Mouse (Mus musculus) regulatory T cell (primary cell): ENCODE results near the gene Ssxa1.
"Not testable (repeated sequence)": the region's sequence is repeated elsewhere in the genome, so short reads cannot be mapped to it uniquely, and the experiment has no call there.

Source experiments
- in situ Hi-C: fragments of 300-600 bp; cut with MboI, MseI; formaldehyde crosslinking; loops from one replicate; pipeline ENCODE4 v1.15.1; 2025; ENCODE audit warnings: high pct_unique_total_duplicates

Gene Ssxa1

DNA sequence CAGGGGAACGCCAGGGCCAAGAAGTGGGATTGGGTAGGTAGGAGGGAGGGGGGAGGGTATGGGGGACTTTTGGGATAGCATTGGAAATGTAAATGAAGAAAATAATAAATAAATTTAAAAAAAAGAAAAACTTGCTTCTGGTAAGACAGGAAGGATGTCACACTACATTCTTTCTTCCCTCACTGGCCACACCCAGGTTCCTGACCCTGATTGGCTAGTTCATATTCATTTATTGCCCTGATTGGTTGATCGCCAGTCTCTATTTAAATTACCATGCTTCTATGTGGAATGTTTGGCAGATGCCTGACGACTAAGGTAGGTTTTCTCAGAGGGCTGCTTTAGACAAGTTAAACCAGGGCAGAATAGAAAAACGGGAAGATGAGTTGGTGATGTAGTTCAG is at the start of gene Ssxa1:
TSS of gene Ssxa1 (plus strand) at position 301 of the 400 bp plus-strand sequence.
- in situ Hi-C loops = no loop called here

DNA sequence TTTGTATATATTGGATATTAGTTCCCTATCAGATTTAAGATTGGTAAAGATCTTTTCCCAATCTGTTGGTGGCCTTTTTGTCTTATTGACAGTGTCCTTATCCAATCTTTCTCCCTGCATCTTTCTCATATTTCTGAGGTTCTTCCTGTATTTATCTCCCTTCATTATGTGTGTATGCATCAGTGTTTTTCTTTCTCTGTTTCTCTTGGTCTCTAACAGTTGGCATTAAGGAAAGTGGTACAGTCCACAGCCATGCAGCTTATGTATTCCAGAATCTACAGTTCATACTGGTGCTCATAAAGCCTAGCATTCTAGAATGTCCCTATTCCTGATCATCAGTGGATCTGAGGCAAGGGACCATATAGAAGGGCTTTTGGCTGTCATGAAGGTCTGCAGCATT is 47.5 kb upstream of the Ssxa1 start, which contains the start of gene Spaca5:
TSS of gene Spaca5 (plus strand) at position 301 of the 400 bp plus-strand sequence.
- in situ Hi-C loops = no loop called here

GRCm38 (mm10) chrX:21088645-21088982 is 27.0 kb upstream of the Ssxa1 start:
- in situ Hi-C loops = no loop called here

DNA sequence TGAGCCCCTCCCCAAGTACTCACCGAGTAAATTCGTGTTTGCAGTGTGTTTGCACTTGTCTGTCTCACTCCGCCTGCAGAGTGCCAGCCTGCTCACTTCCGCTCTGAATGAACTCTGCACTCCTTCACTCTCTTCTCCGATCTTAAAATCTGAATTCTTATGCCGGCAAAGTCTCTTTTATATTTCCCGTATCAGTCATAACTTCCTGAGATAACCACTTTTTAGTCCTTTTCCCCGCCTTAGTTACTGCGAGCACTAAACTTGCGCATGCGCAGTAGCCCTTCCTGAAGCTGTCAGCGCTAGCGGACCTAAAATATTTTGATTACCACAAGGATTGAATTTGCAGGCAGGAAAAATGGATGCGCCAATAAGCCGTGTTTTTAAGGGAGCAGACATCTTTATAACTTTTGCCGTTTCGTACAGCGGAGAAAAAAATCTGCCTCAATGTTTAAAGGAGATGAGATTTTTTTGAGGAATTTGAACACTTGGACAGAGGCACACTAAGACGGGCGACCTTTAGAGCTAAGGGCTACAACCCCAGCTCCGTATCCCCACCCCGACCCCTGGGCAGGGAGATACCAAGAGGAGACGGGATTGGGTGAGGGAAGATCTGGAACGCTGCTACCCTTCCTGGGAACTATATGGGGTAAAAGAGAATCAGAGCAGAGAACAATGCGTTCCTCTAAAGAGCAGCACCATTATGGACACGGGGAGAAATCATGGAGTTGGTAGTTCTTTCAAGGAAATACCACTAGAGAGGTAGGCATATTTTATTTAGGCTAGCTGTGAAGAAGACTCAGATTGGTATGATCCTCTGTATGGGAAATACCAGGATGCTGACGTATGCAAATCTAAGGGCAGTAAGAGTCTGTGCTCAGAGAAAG is 26.4 kb upstream of the Ssxa1 start, which contains the start of gene Zfp300:
TSS of gene Zfp300 (minus strand) at position 545 of the 884 bp plus-strand sequence.
- in situ Hi-C loops = no loop called here

GRCm38 (mm10) chrX:21089867-21090239 is 25.8 kb upstream of the Ssxa1 start:
- in situ Hi-C loops = no loop called here

DNA sequence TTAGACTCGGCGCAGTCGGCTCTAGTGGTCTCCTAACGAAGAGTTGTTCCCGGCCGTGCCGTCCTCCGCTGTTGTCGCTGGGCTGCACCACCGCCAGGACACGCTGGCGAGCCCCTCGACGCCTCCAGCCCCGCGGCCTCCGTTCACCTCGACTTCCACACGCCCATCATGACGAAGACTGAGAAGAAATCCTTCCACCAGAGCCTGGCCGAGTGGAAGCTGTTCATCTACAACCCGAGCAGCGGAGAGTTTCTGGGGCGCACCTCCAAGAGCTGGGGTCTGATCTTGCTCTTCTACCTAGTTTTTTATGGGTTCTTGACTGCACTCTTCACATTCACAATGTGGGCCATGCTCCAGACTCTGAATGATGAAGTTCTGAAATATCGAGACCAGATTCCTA is 31.1 kb downstream of the Ssxa1 start:
- in situ Hi-C loops = not testable (repeated sequence)
